Mouse (Mus musculus) fat pad, adult 2 months (tissue): ENCODE data around the gene Mras.
A peak's percentile ranks its signal among the peaks of the same experiment; 100 is the strongest.

Experiments used
- DNase-seq: peaks from one replicate; pipeline ENCODE4 v3.0.0-alpha.2; 2011; ENCODE audit warnings: low read depth, low spot score; ENCODE audit errors: extremely low read depth

Mras gene

DNA sequence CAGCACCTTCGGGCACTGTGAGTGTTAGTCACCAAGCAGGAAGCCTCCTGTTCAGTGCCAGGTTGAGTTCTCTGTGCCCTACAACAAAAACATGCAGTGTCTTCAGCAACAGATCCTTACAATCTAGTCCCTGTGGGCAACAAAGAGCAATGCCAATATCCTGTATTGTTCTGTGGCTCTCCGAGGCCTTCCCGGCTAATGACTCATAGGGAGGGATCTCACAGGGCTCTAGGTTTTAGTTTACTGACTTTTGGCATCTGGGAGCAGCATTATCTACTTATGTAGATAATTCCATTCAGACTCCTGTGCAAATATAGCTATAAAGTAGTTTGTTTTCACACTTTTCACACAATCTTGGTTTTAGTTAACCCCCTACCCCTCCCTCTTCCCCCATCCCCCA is 71.3 kb downstream of the Mras start:
- DNase-seq = no peak

DNA sequence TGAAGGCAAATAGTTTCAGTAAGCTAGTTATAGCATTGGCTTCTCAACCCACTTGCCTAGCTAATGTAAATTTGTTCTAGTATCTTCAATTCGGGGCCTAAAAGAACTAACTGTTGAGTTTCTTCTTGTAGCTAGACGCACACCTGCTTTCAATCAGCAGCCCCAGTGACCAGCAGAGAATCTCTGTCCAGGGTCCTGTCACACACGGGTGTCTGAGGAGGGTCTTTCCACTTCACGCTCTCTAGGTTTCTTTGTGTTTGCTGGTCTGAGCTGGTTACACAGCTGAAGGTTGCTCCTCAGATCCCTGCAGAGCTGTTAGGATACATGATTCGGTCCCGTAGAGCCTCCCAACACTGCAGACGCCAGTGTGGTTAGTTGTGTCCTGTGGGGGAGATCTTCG is 74.1 kb downstream of the Mras start:
- no peak for DNase-seq

DNA sequence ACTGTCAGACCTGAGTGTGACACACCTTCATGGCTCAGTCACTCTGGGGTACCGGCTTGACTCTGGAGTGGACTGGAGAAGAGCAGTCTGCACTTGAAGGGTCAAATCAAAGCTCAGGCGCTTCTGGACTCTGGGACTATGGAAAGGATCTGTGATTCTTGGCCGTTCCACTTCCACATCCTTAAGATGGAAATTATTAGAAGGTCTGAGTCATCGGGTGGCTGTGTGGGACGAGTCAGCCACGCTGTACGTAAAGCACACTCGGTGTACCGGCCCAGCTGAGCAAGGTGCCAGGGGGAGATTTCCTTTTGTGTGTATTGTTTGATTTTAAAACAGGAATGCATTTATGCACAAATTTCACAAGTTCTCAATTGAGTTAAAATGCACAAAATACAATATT is 75.2 kb downstream of the Mras start:
- DNase-seq = no peak

DNA sequence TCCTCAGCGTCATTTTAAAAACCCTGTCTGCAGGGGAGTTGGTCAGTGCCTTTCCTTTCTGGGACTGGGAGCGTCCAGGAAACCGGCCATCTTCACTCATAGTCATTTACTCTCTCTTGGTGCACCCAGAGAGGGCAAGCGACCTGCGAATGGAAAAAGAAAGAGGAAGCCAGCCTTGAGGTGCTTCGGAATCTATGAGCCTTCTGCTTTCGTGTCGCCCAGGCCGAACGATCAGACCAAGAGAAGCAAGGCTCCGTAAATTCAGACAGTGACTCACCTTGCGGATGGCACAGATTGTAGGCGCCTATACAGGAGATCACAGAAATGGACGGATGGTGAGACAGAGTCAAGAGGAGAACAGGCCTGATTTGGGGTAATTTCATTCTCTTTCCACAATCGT is 78.2 kb downstream of the Mras start:
- no peak for DNase-seq

DNA sequence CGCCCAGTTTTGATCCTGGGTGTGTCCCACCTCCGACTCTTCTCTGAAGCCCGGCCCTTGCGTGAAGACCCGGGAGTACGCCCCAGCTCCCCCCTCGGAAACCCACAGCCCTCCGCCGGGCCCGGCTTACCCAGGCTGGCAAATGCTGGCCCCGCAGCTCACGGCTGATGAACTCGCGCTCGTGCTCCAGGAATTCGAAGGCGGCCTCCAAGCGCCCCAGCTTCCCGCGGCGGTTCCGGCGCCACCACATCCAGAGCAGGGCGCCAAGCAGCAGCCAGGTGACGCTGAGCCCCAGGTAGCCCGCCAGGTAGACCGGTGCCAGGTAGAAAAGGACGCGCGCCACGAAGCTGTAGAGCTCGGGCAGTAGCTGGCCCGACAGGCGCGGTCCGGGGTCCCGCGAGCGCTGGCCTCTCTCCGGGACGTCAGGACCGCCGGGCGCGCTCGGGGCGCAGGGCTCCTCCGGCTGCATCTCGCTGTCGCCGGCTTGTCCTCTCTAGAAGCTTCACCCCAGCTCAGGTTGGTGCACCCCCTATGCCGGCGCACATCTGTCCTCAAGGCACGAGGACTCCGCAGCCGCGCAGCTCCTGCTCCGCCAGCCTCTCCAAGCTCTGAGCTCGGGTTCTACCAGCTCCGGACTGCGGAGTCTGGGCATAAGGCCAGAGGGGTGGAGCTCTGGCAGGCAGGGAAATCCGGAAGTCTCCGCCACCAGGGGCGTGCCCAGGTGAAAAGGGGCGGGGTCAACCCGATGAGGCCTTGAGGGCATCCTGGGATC is 79.1 kb downstream of the Mras start, which contains the start of gene Esyt3:
TSS of gene Esyt3 (minus strand) at position 637 of the 772 bp plus-strand sequence.
- no peak for DNase-seq

DNA sequence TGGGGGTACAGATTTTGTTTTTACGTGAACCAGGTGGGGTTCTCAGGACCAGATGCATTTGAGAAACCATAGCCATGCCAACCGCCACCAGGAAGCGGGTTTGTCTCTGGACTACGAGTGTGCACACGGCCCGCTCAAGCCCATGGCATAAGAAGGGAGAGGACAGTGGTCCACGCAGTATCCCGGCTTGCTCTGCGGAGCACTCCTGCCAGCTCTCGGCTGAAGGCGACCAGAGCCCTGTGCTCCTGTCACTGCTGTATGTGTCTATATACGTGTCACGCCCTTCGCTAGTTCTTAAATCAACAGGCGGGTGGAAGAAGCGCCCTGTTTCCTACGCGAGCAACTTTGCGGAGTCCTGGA is 79.6 kb downstream of the Mras start:
- no peak for DNase-seq

DNA sequence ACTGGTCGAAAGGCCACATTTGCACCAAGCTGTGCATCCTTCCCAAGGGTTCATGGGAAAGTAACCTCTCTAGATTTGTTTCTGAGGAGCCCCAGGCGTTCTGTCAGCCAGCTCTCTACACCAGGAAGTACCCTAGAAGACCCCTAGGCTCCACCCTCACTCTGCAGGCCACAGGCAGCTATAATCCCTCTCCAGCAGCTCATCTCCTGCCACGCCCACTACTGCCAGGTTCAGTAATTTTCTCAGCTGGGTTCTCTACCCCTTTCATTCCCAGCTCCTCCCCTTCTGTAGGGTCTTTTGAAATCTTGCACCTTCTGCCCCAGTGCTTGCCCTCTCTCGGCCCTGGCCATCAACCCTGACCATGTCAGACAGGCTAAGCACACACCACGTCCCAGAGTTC is 81.2 kb downstream of the Mras start:
- no peak for DNase-seq

DNA sequence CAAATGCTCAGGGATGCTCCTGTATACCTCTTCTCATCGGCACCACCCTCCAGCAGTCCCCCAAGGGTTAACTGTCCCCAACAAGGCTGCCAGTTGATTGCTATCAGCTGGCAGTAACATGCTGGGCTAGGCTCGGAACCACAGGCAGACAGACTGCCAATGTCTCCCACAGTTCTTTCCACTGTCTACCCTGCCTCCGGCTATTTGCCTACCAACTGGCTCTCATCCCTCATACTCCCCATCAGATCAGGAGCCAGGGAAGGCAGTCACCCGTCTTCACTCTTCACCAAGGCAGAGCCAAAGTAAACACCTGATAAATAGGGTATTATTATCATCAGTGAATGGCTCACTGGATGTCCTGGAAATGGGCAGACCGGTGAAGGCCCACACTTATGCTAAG is 82.4 kb downstream of the Mras start:
- peak; percentile 66 for DNase-seq

DNA sequence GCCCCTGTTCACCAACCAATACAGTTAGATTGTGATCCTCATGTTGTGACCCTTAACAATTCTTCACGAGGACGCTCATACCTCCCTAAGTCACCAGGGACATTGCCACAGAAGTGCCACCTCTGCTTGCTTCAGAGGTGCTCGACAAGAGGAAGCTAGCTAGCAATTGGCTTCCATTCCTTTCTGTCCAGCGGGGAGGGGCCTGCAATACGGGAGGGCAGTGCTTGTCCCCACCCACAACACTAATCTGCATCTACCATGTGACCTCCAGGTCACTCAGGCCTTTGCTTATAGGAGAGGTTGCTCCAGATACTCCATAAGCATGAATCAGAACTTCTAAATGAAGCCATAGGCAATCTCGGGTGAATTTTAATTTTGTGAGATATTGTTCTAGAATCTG is 83.8 kb downstream of the Mras start:
- no peak for DNase-seq

DNA sequence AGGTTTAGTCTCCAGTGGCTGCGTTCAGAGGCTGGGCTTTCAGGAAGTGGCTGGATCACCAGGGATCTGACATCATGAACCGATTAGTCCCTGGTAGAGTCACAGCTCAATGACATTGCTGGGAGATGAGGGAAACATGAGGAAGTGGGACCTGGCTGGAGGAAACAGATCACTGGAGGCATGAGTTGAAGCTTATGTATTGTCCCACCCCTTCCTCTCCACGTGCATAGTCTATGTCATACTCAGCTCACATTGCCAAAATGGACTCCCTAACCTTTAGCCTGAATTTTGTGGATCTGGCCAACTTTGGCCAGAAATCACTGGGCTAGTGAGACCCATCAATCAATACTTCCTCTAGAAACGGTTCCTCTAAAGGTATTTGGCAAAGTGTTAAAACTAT is 84.2 kb downstream of the Mras start:
- DNase-seq = no peak

DNA sequence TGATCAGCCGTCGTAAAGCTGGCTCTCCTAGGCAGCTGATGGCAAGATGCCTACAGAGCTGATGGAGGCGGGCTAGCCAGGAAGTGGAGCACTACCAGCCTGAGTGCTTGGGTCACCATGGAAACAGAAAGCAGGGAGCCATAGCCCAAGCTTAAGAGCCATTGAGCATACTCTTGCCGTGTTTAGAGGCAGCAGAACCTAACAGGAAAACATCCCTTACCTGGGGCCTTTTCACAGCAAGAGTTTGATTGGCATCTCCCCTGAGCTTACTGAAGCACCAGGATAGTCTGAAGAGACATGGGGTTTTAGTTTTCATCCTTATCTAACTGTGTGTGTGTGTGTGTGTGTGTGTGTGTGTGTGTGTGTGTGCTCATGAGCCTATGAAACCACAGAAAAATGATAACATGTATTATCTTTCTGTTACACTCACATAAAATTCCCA is 91.8 kb downstream of the Mras start:
- DNase-seq = no peak

DNA sequence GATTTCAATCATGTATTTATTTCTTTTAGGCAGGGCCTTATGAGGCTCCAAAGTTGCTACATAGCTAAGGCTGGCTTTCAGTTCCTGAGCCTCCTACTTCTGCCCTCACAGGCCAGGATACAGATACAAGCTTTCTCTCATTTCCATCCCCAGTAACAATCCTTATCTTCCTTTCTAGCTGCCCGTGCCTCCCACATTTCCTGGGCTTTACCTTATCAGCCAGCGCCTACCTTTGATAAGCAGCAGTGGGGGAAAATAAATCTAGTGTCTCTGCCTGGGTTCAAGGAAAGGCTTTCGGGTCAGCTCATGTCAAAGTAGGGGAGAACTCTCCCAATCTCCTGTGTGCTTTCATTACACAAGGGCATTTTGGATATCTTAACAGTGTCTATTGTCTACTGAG is 95.6 kb downstream of the Mras start:
- no peak for DNase-seq

DNA sequence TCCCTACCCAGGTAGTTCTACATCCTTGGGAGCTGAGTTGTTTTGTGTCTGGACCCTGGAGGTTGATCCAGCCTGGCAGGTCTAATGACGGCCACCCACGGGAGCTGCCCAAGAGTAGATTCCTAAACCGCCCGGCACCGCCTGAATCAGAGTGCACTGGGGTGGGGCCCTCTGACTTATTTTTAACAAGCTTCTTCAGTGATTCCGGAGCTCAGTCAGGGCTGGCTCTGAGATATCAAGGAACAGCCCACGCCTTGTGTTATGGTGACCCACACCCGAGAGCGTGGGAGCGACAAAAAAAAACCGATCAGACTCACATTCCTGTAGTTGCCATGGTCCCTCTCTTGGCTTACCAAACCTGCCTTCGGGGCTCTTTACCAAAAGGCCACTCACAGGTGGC is 97.1 kb downstream of the Mras start:
- no peak for DNase-seq

DNA sequence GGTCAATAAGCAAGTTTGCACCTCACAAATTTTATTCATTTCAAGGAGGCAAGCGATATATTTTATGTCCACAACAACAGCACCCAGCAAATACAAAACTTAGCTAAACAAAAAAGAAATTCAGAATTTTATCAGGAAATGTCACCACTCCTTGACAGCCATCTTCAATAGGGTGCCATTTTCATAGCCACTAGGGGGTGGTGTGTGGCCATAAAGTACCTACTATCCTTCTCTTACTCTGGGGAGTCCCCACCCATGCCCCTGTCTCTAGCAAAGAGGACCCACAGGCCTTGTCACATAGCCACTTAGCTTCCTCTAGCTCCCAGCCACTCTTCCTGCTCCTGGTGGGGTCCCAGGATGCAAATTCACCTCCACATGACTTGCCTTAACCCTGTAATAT is 98.0 kb downstream of the Mras start:
- DNase-seq = no peak

DNA sequence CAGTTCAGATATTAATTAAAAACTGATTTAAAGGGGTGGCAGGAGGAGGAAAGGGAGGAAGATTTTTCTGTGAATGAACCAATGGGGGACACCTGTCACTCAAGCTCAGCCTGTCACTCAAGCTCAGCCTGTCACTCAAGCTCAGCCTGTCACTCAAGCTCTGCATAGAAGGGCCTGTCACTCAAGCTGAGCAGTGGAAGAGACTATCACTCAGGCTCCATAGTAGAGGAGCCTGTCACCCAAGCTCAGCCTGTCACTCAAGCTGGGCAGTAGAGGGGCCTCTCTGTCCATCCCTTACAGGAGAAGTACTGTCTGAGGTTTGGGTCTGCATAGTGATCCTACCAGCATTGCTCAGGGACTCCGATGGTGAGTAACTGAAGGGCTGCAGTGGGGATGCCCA is 98.9 kb downstream of the Mras start:
- no peak for DNase-seq

DNA sequence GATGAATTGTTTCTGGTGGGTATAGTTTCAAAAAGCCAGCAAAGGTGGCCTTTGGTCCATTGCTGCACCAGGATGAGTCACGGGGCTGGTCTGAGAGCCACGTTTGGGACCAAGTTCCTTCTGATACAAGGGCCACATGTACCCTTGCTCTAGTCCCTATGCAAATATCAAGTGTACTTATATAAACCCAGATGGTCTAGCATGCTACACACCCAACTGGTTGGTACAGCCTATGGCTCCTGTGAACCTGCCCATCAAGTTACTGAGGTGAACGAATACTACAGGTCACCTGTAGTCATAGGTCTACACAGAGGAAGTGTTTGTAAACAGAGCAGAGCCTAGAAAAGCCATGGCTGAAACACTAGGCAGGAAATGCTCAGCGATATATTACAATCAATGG is 100.6 kb downstream of the Mras start:
- DNase-seq = no peak
